Mouse (Mus musculus) heart, adult 18-20 months (tissue): ENCODE data around the gene Syngap1. TPM values are rescaled to one million over a fixed set of nuclear protein-coding genes. Genes with fewer than 3 reads are reported as not detected.
A peak's percentile ranks its signal among the peaks of the same experiment; 100 is the strongest.

ENCODE experiments used
- DNase-seq, 2 experiments: peaks; one replicate each; pipeline ENCODE4 v3.0.0; 2021 to 2022; ENCODE audit warnings: mixed read lengths in 1 of 2
- total RNA-seq, 2 experiments: library from RNA; stranded (reverse); gene quantifications; 2 replicates each; pipeline ENCODE4 v1.2.3; 2021

Gene Syngap1
- total RNA-seq, 2 experiments from 2014 or later, result 3.6 to 5.5 TPM

GRCm38 (mm10) chr17:26936921-26937695, 3.9 kb upstream of the Syngap1 start:
- DNase-seq, result no peak

GRCm38 (mm10) chr17:26937883-26938695, 3.0 kb upstream of the Syngap1 start:
- DNase-seq, result no peak

- no peak for DNase-seq
These were observed 2.3 kb upstream of the Syngap1 start for GRCm38 (mm10) chr17:26938731-26939130.

GRCm38 (mm10) chr17:26939178-26939972, 1.7 kb upstream of the Syngap1 start, which contains the start of gene Cuta:
TSS of gene Cuta (minus strand) at chr17:26939569.
- peak; percentile 99 to 100 for DNase-seq

- no peak for DNase-seq
These were observed 1.1 kb upstream of the Syngap1 start for GRCm38 (mm10) chr17:26939973-26940300.

- DNase-seq, result no peak
These were observed 953 bp downstream of the Syngap1 start for GRCm38 (mm10) chr17:26941841-26942570.

GRCm38 (mm10) chr17:26945824-26946495, 4.9 kb downstream of the Syngap1 start:
- no peak for DNase-seq

- DNase-seq, result peak; percentile 84 to 86
These were observed 5.5 kb downstream of the Syngap1 start for GRCm38 (mm10) chr17:26946567-26946966.

GRCm38 (mm10) chr17:26947231-26948100, 6.4 kb downstream of the Syngap1 start:
- DNase-seq, result no peak

- peak; percentile 54 to 67 for DNase-seq
These were observed 7.4 kb downstream of the Syngap1 start for GRCm38 (mm10) chr17:26948316-26949050.

- peak in 1 of 2 experiments; percentile 34 for DNase-seq
These were observed 8.1 kb downstream of the Syngap1 start for GRCm38 (mm10) chr17:26949051-26949577.

- DNase-seq, result no peak
These were observed 8.8 kb downstream of the Syngap1 start for GRCm38 (mm10) chr17:26949866-26950265.

GRCm38 (mm10) chr17:26950560-26951288, 9.7 kb downstream of the Syngap1 start:
- no peak for DNase-seq

- DNase-seq, result peak; percentile 63 to 71
These were observed 10.4 kb downstream of the Syngap1 start for GRCm38 (mm10) chr17:26951406-26951805.

- DNase-seq, result no peak
These were observed 11.2 kb downstream of the Syngap1 start for GRCm38 (mm10) chr17:26951952-26952877.

- no peak for DNase-seq
These were observed 12.1 kb downstream of the Syngap1 start for GRCm38 (mm10) chr17:26953201-26953600.

GRCm38 (mm10) chr17:26953726-26954125, 12.7 kb downstream of the Syngap1 start:
- DNase-seq, result peak in 1 of 2 experiments; percentile 33
